Mouse (Mus musculus) liver, embryonic 14.5 days (tissue): ENCODE data around the gene Dexi.

Experiments
- CTCF ChIP-seq: IDR thresholded peaks from 2 replicates; pipeline ENCODE4 v1.5.1; 2016; ENCODE audit warnings: antibody characterized with exemption, low read depth, control low read depth
- EP300 ChIP-seq: IDR thresholded peaks from 2 replicates; pipeline ENCODE4 v1.6.1; 2016; ENCODE audit warnings: antibody characterized with exemption, low read depth

GRCm38 (mm10) chr16:10542698-10543365 is at the start of gene Dexi:
- TF ChIP-seq CTCF (peak; percentile 49), EP300 (no peak)
